Mouse (Mus musculus) midbrain, embryonic 11.5 days (tissue): ENCODE measurements around the gene Rtn4. TPM values are rescaled to one million over a fixed set of nuclear protein-coding genes. Genes with fewer than 3 reads are reported as not detected.

Source experiments
- ATAC-seq: fragments of 200-750 bp; cut with Nextera tagmentation; 2 replicates; pipeline ENCODE4 v1.8.0; 2017; ENCODE audit warnings: moderate TSS enrichment, moderate library complexity; ENCODE audit not compliant: low FRiP score
- DNase-seq: peaks from one replicate; pipeline ENCODE4 v3.0.0; 2015; ENCODE audit warnings: low spot score; ENCODE audit errors: missing footprints
- H3K27ac ChIP-seq: fragments of 300-500 bp; sonication (generic); 2 replicates; pipeline ENCODE4 v1.5.1; 2014; ENCODE audit warnings: low read depth, low read length
- H3K27me3 ChIP-seq: fragments of 300-500 bp; sonication (generic); 2 replicates; pipeline ENCODE4 v1.6.1; 2014; ENCODE audit warnings: mild to moderate bottlenecking, low read length, moderate library complexity, mixed read lengths; ENCODE audit not compliant: control insufficient read depth, insufficient read depth
- H3K36me3 ChIP-seq: fragments of 300-500 bp; sonication (generic); 2 replicates; pipeline ENCODE4 v1.6.1; 2014; ENCODE audit warnings: mild to moderate bottlenecking, low read length, moderate library complexity, mixed read lengths; ENCODE audit not compliant: control insufficient read depth, insufficient read depth
- H3K4me1 ChIP-seq: fragments of 300-500 bp; sonication (generic); 2 replicates; pipeline ENCODE4 v1.6.1; 2014; ENCODE audit warnings: low read length; ENCODE audit not compliant: control insufficient read depth, insufficient read depth
- H3K4me2 ChIP-seq: fragments of 300-500 bp; sonication (generic); 2 replicates; pipeline ENCODE4 v1.6.1; 2014; ENCODE audit warnings: mild to moderate bottlenecking, moderate library complexity
- H3K4me3 ChIP-seq: fragments of 300-500 bp; sonication (generic); 2 replicates; pipeline ENCODE4 v1.5.1; 2014; ENCODE audit warnings: low read depth, low read length
- H3K9ac ChIP-seq: fragments of 300-500 bp; sonication (generic); 2 replicates; pipeline ENCODE4 v1.6.1; 2014; ENCODE audit warnings: low read length
- H3K9me3 ChIP-seq: fragments of 300-500 bp; sonication (generic); 2 replicates; pipeline ENCODE4 v1.6.1; 2016; ENCODE audit warnings: low read length; ENCODE audit not compliant: control insufficient read depth
- WGBS: fragments of 180-500 bp; shearing (Covaris S2); extraction: QIAGEN DNeasy Blood & Tissue Kit; methylation state at CpG from one replicate; pipeline ENCODE4 v1.1.7; 2014; 5-methylcytosine and 5-hydroxymethylcytosine counted together
- polyA plus RNA-seq: library from polyadenylated mRNA; unstranded; fragments of >200 nt; fragmentation: Nextera tagmentation; extraction: Ambion mirVana; gene quantifications from 2 replicates; pipeline ENCODE4 v1.2.1, GENCODE M21; 2014

The Rtn4 gene
- polyA plus RNA-seq, 1 experiment from 2014 or later: 75.3 TPM

GRCm38 (mm10) chr11:29676718-29677117 is 16.0 kb upstream of the Rtn4 start:
- no peak for ATAC-seq
- WGBS: 88% methylated on average over 4 of the region's 4 CpGs
- no peaks in the 10 kb centered on the region for H3K9me3 ChIP-seq
- no peak for DNase-seq
- no peak overlapping the region for H3K9ac ChIP-seq
- no peak overlapping the region for H3K4me2 ChIP-seq
- H3K36me3 ChIP-seq: no peaks in the 10 kb centered on the region
- H3K27ac ChIP-seq: no peak overlapping the region
- no peaks in the 10 kb centered on the region for H3K27me3 ChIP-seq
- no peaks in the 10 kb centered on the region for H3K4me1 ChIP-seq
- H3K4me3 ChIP-seq: no peak overlapping the region

- ATAC-seq (no peak), DNase-seq (no peak)
- Histone ChIP-seq H3K4me2 (no peak overlapping the region), H3K9me3 (no peaks in the 10 kb centered on the region), H3K4me1 (no peaks in the 10 kb centered on the region), H3K9ac (no peak overlapping the region), H3K27me3 (no peaks in the 10 kb centered on the region), H3K27ac (no peak overlapping the region), H3K36me3 (no peaks in the 10 kb centered on the region), H3K4me3 (no peak overlapping the region)
- 73% methylated on average over 3 of the region's 3 CpGs for WGBS
Observed at GRCm38 (mm10) chr11:29679942-29680341, 12.8 kb upstream of the Rtn4 start.

GRCm38 (mm10) chr11:29680771-29681170 is 12.0 kb upstream of the Rtn4 start:
- H3K4me3 ChIP-seq: no peak overlapping the region
- ATAC-seq (no peak), DNase-seq (no peak)
- no peaks in the 10 kb centered on the region for H3K9me3 ChIP-seq
- no peak overlapping the region for H3K9ac ChIP-seq
- H3K4me2 ChIP-seq: no peak overlapping the region
- H3K4me1 ChIP-seq: no peaks in the 10 kb centered on the region
- 86% methylated on average over 3 of the region's 3 CpGs for WGBS
- H3K27me3 ChIP-seq: no peaks in the 10 kb centered on the region
- H3K36me3 ChIP-seq: no peaks in the 10 kb centered on the region
- no peak overlapping the region for H3K27ac ChIP-seq

- DNase-seq: no peak
- 71% methylated on average over 2 of the region's 2 CpGs for WGBS
- Histone ChIP-seq H3K4me2 (no peak overlapping the region), H3K36me3 (no peaks in the 10 kb centered on the region), H3K4me1 (no peaks in the 10 kb centered on the region), H3K4me3 (no peak overlapping the region), H3K9me3 (no peaks in the 10 kb centered on the region), H3K27ac (no peak overlapping the region), H3K27me3 (no peaks in the 10 kb centered on the region), H3K9ac (no peak overlapping the region)
- ATAC-seq: no peak
Observed at GRCm38 (mm10) chr11:29684272-29684671, 8.5 kb upstream of the Rtn4 start.

GRCm38 (mm10) chr11:29686176-29686575 is 6.6 kb upstream of the Rtn4 start:
- Histone ChIP-seq H3K9me3 (no peaks in the 10 kb centered on the region), H3K27me3 (no peaks in the 10 kb centered on the region), H3K9ac (no peak overlapping the region), H3K36me3 (no peaks in the 10 kb centered on the region), H3K4me3 (no peak overlapping the region), H3K27ac (no peak overlapping the region), H3K4me1 (no peaks in the 10 kb centered on the region), H3K4me2 (no peak overlapping the region)
- DNase-seq (no peak), ATAC-seq (no peak)
- 85% methylated on average over 2 of the region's 2 CpGs for WGBS

- H3K9me3 ChIP-seq: no peaks in the 10 kb centered on the region
- no peak overlapping the region for H3K4me2 ChIP-seq
- WGBS: 85% methylated on average over 1 of the region's 1 CpGs
- no peak overlapping the region for H3K9ac ChIP-seq
- no peak for DNase-seq
- no peak overlapping the region for H3K4me3 ChIP-seq
- no peaks in the 10 kb centered on the region for H3K4me1 ChIP-seq
- no peak overlapping the region for H3K27ac ChIP-seq
- no peak for ATAC-seq
- H3K36me3 ChIP-seq: no peaks in the 10 kb centered on the region
- H3K27me3 ChIP-seq: no peaks in the 10 kb centered on the region
Observed at GRCm38 (mm10) chr11:29691556-29691955, 1.2 kb upstream of the Rtn4 start.

GRCm38 (mm10) chr11:29692111-29692682 is 550 bp upstream of the Rtn4 start:
- H3K4me2 ChIP-seq: no peak overlapping the region
- H3K27me3 ChIP-seq: no peaks in the 10 kb centered on the region
- H3K9me3 ChIP-seq: no peaks in the 10 kb centered on the region
- no peak overlapping the region for H3K9ac ChIP-seq
- ATAC-seq (no peak), DNase-seq (no peak)
- WGBS: 28% methylated on average over 12 of the region's 12 CpGs
- H3K36me3 ChIP-seq: no peaks in the 10 kb centered on the region
- H3K4me1 ChIP-seq: peaks cover 4% of the 10 kb centered on the region; the same call in 1 of the 2 replicates
- H3K4me3 ChIP-seq: peak overlapping the region; percentile 95; the same call in 1 of the 2 replicates
- no peak overlapping the region for H3K27ac ChIP-seq

- peak overlapping the region; percentile 98 for H3K9ac ChIP-seq
- H3K27me3 ChIP-seq: no peaks in the 10 kb centered on the region
- DNase-seq: peak; percentile 98
- H3K36me3 ChIP-seq: no peaks in the 10 kb centered on the region
- H3K9me3 ChIP-seq: no peaks in the 10 kb centered on the region
- peak overlapping the region; percentile 95 for H3K4me3 ChIP-seq
- 1% methylated on average over 39 of the region's 53 CpGs for WGBS
- H3K4me1 ChIP-seq: peaks cover 4% of the 10 kb centered on the region; the same call in 1 of the 2 replicates
- H3K4me2 ChIP-seq: peak overlapping the region; percentile 59
- H3K27ac ChIP-seq: peak overlapping the region; percentile 94
- ATAC-seq: peak; percentile 92
Observed at GRCm38 (mm10) chr11:29693576-29694410, 1.0 kb downstream of the Rtn4 start.

GRCm38 (mm10) chr11:29694754-29695153 is 2.0 kb downstream of the Rtn4 start:
- Histone ChIP-seq H3K27ac (no peak overlapping the region), H3K36me3 (no peaks in the 10 kb centered on the region), H3K9ac (no peak overlapping the region), H3K27me3 (no peaks in the 10 kb centered on the region), H3K4me3 (no peak overlapping the region), H3K4me1 (peaks cover 4% of the 10 kb centered on the region; the same call in 1 of the 2 replicates), H3K9me3 (no peaks in the 10 kb centered on the region), H3K4me2 (peak overlapping the region; percentile 59; the same call in 1 of the 2 replicates)
- ATAC-seq (no peak), DNase-seq (peak; percentile 62)
